Mouse (Mus musculus) liver, adult 2 months (tissue): ENCODE data around the gene Tbc1d22a. TPM values are rescaled to one million over a fixed set of nuclear protein-coding genes. Genes with fewer than 3 reads are reported as not detected.
A peak's percentile ranks its signal among the peaks of the same experiment; 100 is the strongest.
"Not testable (repeated sequence)": the region's sequence is repeated elsewhere in the genome, so short reads cannot be mapped to it uniquely, and the experiment has no call there.

Source experiments
- DNase-seq: peaks from one replicate; pipeline ENCODE4 v3.0.0-alpha.2; 2011; ENCODE audit warnings: low read depth, low spot score; ENCODE audit errors: extremely low read depth
- H3K27ac ChIP-seq: fragments of 200-500 bp; replicated peaks from 2 replicates; pipeline ENCODE4 v1.5.1; 2012; ENCODE audit warnings: low read depth, mild to moderate bottlenecking, control low read depth, inconsistent platforms, low read length; ENCODE audit not compliant: insufficient read depth
- H3K27me3 ChIP-seq: fragments of 200-500 bp; 2 replicates; pipeline ENCODE4 v1.6.1; 2012; ENCODE audit warnings: mild to moderate bottlenecking, moderate library complexity, low read length, inconsistent platforms; ENCODE audit not compliant: control insufficient read depth, insufficient read depth
- H3K36me3 ChIP-seq: fragments of 200-500 bp; 2 replicates; pipeline ENCODE4 v1.6.1; 2012; ENCODE audit warnings: low read length, inconsistent platforms; ENCODE audit not compliant: control insufficient read depth, insufficient read depth
- H3K4me1 ChIP-seq: fragments of 200-500 bp; 2 replicates; pipeline ENCODE4 v1.6.1; 2011; ENCODE audit warnings: low read length; ENCODE audit not compliant: control insufficient read depth, insufficient read depth
- H3K4me3 ChIP-seq: fragments of 200-500 bp; 2 replicates; pipeline ENCODE4 v1.5.1; 2011; ENCODE audit warnings: low read depth, mild to moderate bottlenecking, control low read depth, low read length, moderate library complexity; ENCODE audit not compliant: insufficient read depth
- H3K79me2 ChIP-seq: fragments of 200-500 bp; 2 replicates; pipeline ENCODE4 v1.6.1; 2012; ENCODE audit warnings: inconsistent platforms, mild to moderate bottlenecking, low read length, moderate library complexity; ENCODE audit not compliant: control insufficient read depth, insufficient read depth
- H3K9ac ChIP-seq: fragments of 200-500 bp; 2 replicates; pipeline ENCODE4 v1.6.1; 2012; ENCODE audit warnings: low read depth, mild to moderate bottlenecking, control low read depth, inconsistent platforms, low read length
- CTCF ChIP-seq: fragments of 200-500 bp; IDR thresholded peaks from 2 replicates; pipeline ENCODE4 v1.5.1; 2011; ENCODE audit warnings: low read depth, low read length, control low read depth
- POLR2A ChIP-seq: fragments of 200-500 bp; IDR thresholded peaks from 2 replicates; pipeline ENCODE4 v1.6.1; 2011; ENCODE audit warnings: low read length, control low read depth; ENCODE audit not compliant: insufficient read depth; ENCODE audit errors: extremely low read depth
- WGBS: fragments of 180-500 bp; shearing (Covaris S2); methylation state at CpG from one replicate; pipeline ENCODE4 v1.1.7; 2018; 5-methylcytosine and 5-hydroxymethylcytosine counted together
- polyA plus RNA-seq: library from polyadenylated mRNA; depleted of rRNA; stranded (reverse); fragments of >200 nt; gene quantifications from 2 replicates; pipeline ENCODE4 v1.2.3, GENCODE M21; 2012
- total RNA-seq: library from RNA; depleted of rRNA; stranded (reverse); fragments of >200 nt; gene quantifications from 2 replicates; pipeline ENCODE4 v1.2.3, GENCODE M21; 2014

The Tbc1d22a gene
- total and polyA plus RNA-seq, 2 experiments = 9.6 to 14.3 TPM

- no peak overlapping the region for H3K9ac ChIP-seq
- TF ChIP-seq CTCF (no peak), POLR2A (no peak)
- H3K27ac ChIP-seq = peak overlapping the region; percentile 29
- H3K79me2 ChIP-seq = peaks cover 11% of the 10 kb centered on the region; the same call in 1 of the 2 replicates
- H3K27me3 ChIP-seq = no peaks in the 10 kb centered on the region
- H3K36me3 ChIP-seq = no peaks in the 10 kb centered on the region
- no peak overlapping the region for H3K4me3 ChIP-seq
- WGBS = 81% methylated on average over 7 of the region's 7 CpGs
- H3K4me1 ChIP-seq = peaks cover 13% of the 10 kb centered on the region
- no peak for DNase-seq
Observed at GRCm38 (mm10) chr15:86219534-86220228, 5.4 kb downstream of the Tbc1d22a start.

- no peak for DNase-seq
- no peaks in the 10 kb centered on the region for H3K36me3 ChIP-seq
- peaks cover 10% of the 10 kb centered on the region; the same call in 1 of the 2 replicates for H3K79me2 ChIP-seq
- WGBS = 72% methylated on average over 5 of the region's 5 CpGs
- H3K9ac ChIP-seq = no peak overlapping the region
- H3K4me1 ChIP-seq = peaks cover 10% of the 10 kb centered on the region
- no peak for TF ChIP-seq POLR2A
- TF ChIP-seq CTCF = no peak
- H3K4me3 ChIP-seq = no peak overlapping the region
- peak overlapping the region; percentile 29 for H3K27ac ChIP-seq
- no peaks in the 10 kb centered on the region for H3K27me3 ChIP-seq
Observed at GRCm38 (mm10) chr15:86220229-86220630, 6.0 kb downstream of the Tbc1d22a start.

- Histone ChIP-seq H3K4me3 (no peak overlapping the region), H3K79me2 (peaks cover 10% of the 10 kb centered on the region; the same call in 1 of the 2 replicates), H3K36me3 (no peaks in the 10 kb centered on the region), H3K4me1 (peaks cover 10% of the 10 kb centered on the region), H3K27ac (peak overlapping the region; percentile 29), H3K9ac (no peak overlapping the region), H3K27me3 (no peaks in the 10 kb centered on the region)
- WGBS = 59% methylated on average over 4 of the region's 4 CpGs
- DNase-seq = no peak
- TF ChIP-seq CTCF = no peak
Observed at GRCm38 (mm10) chr15:86220715-86221114, 6.5 kb downstream of the Tbc1d22a start.

GRCm38 (mm10) chr15:86221369-86221768, 7.1 kb downstream of the Tbc1d22a start:
- no peak for TF ChIP-seq CTCF
- TF ChIP-seq POLR2A = no peak
- Histone ChIP-seq H3K4me3 (no peak overlapping the region), H3K4me1 (peaks cover 10% of the 10 kb centered on the region), H3K36me3 (no peaks in the 10 kb centered on the region), H3K27ac (no peak overlapping the region), H3K27me3 (no peaks in the 10 kb centered on the region), H3K9ac (no peak overlapping the region), H3K79me2 (peaks cover 10% of the 10 kb centered on the region; the same call in 1 of the 2 replicates)
- no peak for DNase-seq
- 88% methylated on average over 4 of the region's 4 CpGs for WGBS

GRCm38 (mm10) chr15:86221901-86222300, 7.6 kb downstream of the Tbc1d22a start:
- H3K4me3 ChIP-seq, H3K27ac ChIP-seq, H3K27me3 ChIP-seq, H3K79me2 ChIP-seq, H3K9ac ChIP-seq, H3K36me3 ChIP-seq, DNase-seq: not testable (repeated sequence)
- 88% methylated on average over 11 of the region's 11 CpGs for WGBS
- H3K4me1 ChIP-seq = peaks cover 10% of the 10 kb centered on the region

- Histone ChIP-seq H3K4me3 (no peak overlapping the region), H3K36me3 (no peaks in the 10 kb centered on the region), H3K79me2 (no peaks in the 10 kb centered on the region; the same call in 1 of the 2 replicates), H3K9ac (no peak overlapping the region), H3K27ac (peak overlapping the region; percentile 6; the same call in 1 of the 2 replicates), H3K4me1 (peaks cover 4% of the 10 kb centered on the region), H3K27me3 (no peaks in the 10 kb centered on the region)
- DNase-seq = peak; percentile 44
- TF ChIP-seq POLR2A (no peak), CTCF (no peak)
- WGBS = 90% methylated on average over 7 of the region's 7 CpGs
Observed at GRCm38 (mm10) chr15:86224972-86225551, 10.8 kb downstream of the Tbc1d22a start.
